In the genomic region with DNA sequence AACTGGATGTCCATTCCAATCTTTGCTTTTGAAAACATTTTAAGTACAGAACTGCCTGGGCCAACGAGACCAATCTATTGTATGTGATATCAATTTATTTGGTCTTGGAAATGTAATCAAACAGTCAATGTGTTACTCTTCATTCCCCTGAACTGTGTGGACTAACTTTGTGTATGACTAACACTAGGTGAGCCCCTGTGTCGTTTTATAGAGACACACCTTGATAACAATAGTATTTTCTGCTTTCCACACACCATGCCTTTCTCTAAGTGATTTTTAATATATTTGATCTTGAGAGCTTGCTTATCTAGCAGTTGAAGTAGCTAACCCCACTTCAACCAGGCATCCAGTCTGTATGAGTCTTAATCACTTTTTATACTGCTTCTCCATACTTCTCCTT, we compare ENCODE assay signal across 23 mouse cellular contexts.
DNase-seq lines count a peak whose midpoint lies in the region; ATAC-seq and TF ChIP-seq lines count a peak whose summit lies in the region.
"Had no signal": no experiment of that assay in that cellular context is flagged by ENCODE, and none has a peak within 500 bp of the region (broad histone marks: within the 10 kb centered on the region; RNA-seq: fewer than 3 reads in every experiment).

No protein-coding gene starts in this region.

- no peaks in the 10 kb centered on the region for H3K27me3 ChIP-seq in lung, embryonic 15.5 days
- no peaks in the 10 kb centered on the region for H3K27me3 ChIP-seq in lung, postnatal 0 days (replicated peaks; ENCODE audit: insufficient read depth, low read length)
- H3K27me3 ChIP-seq in stomach, embryonic 15.5 days (replicated peaks) = no peaks in the 10 kb centered on the region
- no peaks in the 10 kb centered on the region for H3K27me3 ChIP-seq in stomach, postnatal 0 days (ENCODE audit: control insufficient read depth, insufficient read depth, low read length)
- H3K27me3 ChIP-seq: embryonic facial prominence, embryonic 13.5 days; embryonic facial prominence, embryonic 15.5 days; forebrain, embryonic 12.5 days had no signal

- H3K4me1 ChIP-seq in lung, embryonic 15.5 days = peaks cover 12% of the 10 kb centered on the region
- H3K4me1 ChIP-seq in lung, postnatal 0 days (ENCODE audit: insufficient read depth, low read depth, low read length) = no peaks in the 10 kb centered on the region; the same call in 1 of the 2 replicates
- H3K4me1 ChIP-seq in stomach, embryonic 15.5 days = no peaks in the 10 kb centered on the region
- no peaks in the 10 kb centered on the region for H3K4me1 ChIP-seq in stomach, postnatal 0 days (replicated peaks; ENCODE audit: control insufficient read depth, insufficient read depth)
- H3K4me1 ChIP-seq: embryonic facial prominence, embryonic 13.5 days; embryonic facial prominence, embryonic 15.5 days; forebrain, embryonic 10.5 days; forebrain, embryonic 12.5 days had no signal

- no peak overlapping the region for H3K9ac ChIP-seq in lung, embryonic 15.5 days
- no peak overlapping the region for H3K9ac ChIP-seq in lung, postnatal 0 days (replicated peaks; ENCODE audit: low read depth)
- H3K9ac ChIP-seq in stomach, embryonic 15.5 days = no peak overlapping the region
- H3K9ac ChIP-seq in stomach, postnatal 0 days (ENCODE audit: low read length) = no peak overlapping the region
- H3K9ac ChIP-seq: embryonic facial prominence, embryonic 13.5 days; embryonic facial prominence, embryonic 15.5 days; forebrain, embryonic 12.5 days had no signal

- ATAC-seq in lung, embryonic 15.5 days (ENCODE audit: borderline replicate concordance, extremely low read depth, low FRiP score, low TSS enrichment) = no peak
- peak; percentile 25 for ATAC-seq in lung, postnatal 0 days
- ATAC-seq in stomach, embryonic 15.5 days (ENCODE audit: insufficient read depth, low FRiP score, low read depth) = peak; percentile 56
- peak; percentile 92 for ATAC-seq in stomach, postnatal 0 days (ENCODE audit: low FRiP score, low TSS enrichment)
- ATAC-seq: forebrain, embryonic 14.5 days; forebrain, embryonic 16.5 days had no signal

- H3K27ac ChIP-seq in lung, embryonic 15.5 days = peak overlapping the region; percentile 84
- H3K27ac ChIP-seq in lung, postnatal 0 days (ENCODE audit: low read length) = 0 out of 2 replicates have a peak overlapping the region, but pooled peaks have one; percentile 38
- peak overlapping the region; percentile 74 for H3K27ac ChIP-seq in stomach, embryonic 15.5 days
- H3K27ac ChIP-seq in stomach, postnatal 0 days (replicated peaks) = no peak overlapping the region
- H3K27ac ChIP-seq: embryonic facial prominence, embryonic 15.5 days; forebrain, embryonic 10.5 days; forebrain, embryonic 12.5 days had no signal

- DNase-seq in lung, postnatal 36 days = no peak
- DNase-seq in lung, postnatal 0 days (ENCODE audit: low spot score) = peak; percentile 25
- DNase-seq in lung, postnatal 10 days = no peak
- DNase-seq in stomach, postnatal 0 days (ENCODE audit: low spot score) = no peak
- DNase-seq in adrenal gland, adult (ENCODE audit: inconsistent age in 2 of 2, low spot score in 1 of 2) = no peak
- no peak for DNase-seq in embryo, embryonic 9.5 days (ENCODE audit: extremely low spot score)
- DNase-seq: adrenal gland, adult 8-10 months; adrenal gland, postnatal 14 days; adrenal gland, postnatal 36 days; cerebellum, adult 11-12 months; cerebellum, adult 2 months; cerebellum, adult 9-10 months; cerebellum, postnatal 10 days; cerebellum, postnatal 25 days had no signal

- WGBS in lung, embryonic 15.5 days = 56% methylated on average over 2 of the region's 2 CpGs
- WGBS in lung, postnatal 0 days = 47% methylated on average over 2 of the region's 2 CpGs
- 51% methylated on average over 2 of the region's 2 CpGs for WGBS in stomach, embryonic 15.5 days
- WGBS in stomach, postnatal 0 days = 55% methylated on average over 2 of the region's 2 CpGs

- TF ChIP-seq CTCF in lung, postnatal 0 days (IDR thresholded peaks at IDR 0.05) = no peak
- no peak for TF ChIP-seq CTCF in stomach, postnatal 0 days (IDR thresholded peaks at IDR 0.05; ENCODE audit: low read depth)

- no peaks in the 10 kb centered on the region for H3K36me3 ChIP-seq in lung, embryonic 15.5 days
- no peaks in the 10 kb centered on the region for H3K36me3 ChIP-seq in lung, postnatal 0 days (ENCODE audit: insufficient read depth, low read length)
- no peaks in the 10 kb centered on the region for H3K36me3 ChIP-seq in stomach, embryonic 15.5 days
- no peaks in the 10 kb centered on the region for H3K36me3 ChIP-seq in stomach, postnatal 0 days (ENCODE audit: control insufficient read depth, insufficient read depth, low read length)
- H3K36me3 ChIP-seq: embryonic facial prominence, embryonic 13.5 days; embryonic facial prominence, embryonic 15.5 days; forebrain, embryonic 10.5 days; forebrain, embryonic 12.5 days had no signal

- no peaks in the 10 kb centered on the region for H3K9me3 ChIP-seq in lung, embryonic 15.5 days
- no peaks in the 10 kb centered on the region for H3K9me3 ChIP-seq in lung, postnatal 0 days (ENCODE audit: low read length)
- H3K9me3 ChIP-seq in stomach, embryonic 15.5 days = no peaks in the 10 kb centered on the region
- H3K9me3 ChIP-seq in stomach, postnatal 0 days (ENCODE audit: control insufficient read depth, low read length) = no peaks in the 10 kb centered on the region
- H3K9me3 ChIP-seq: embryonic facial prominence, embryonic 13.5 days; embryonic facial prominence, embryonic 15.5 days; forebrain, embryonic 10.5 days; forebrain, embryonic 12.5 days had no signal

- no peak for TF ChIP-seq EP300 in lung, postnatal 0 days (IDR thresholded peaks at IDR 0.05)
- TF ChIP-seq EP300 in stomach, postnatal 0 days (optimal IDR thresholded peaks at IDR 0.05) = no peak

- no peak overlapping the region for H3K4me2 ChIP-seq in lung, embryonic 15.5 days
- H3K4me2 ChIP-seq in lung, postnatal 0 days (replicated peaks; ENCODE audit: low read depth, low read length) = no peak overlapping the region
- H3K4me2 ChIP-seq in stomach, embryonic 15.5 days = no peak overlapping the region
- no peak overlapping the region for H3K4me2 ChIP-seq in stomach, postnatal 0 days (replicated peaks; ENCODE audit: low read depth)
- H3K4me2 ChIP-seq: embryonic facial prominence, embryonic 13.5 days; embryonic facial prominence, embryonic 15.5 days; forebrain, embryonic 12.5 days had no signal

- no peak overlapping the region for H3K4me3 ChIP-seq in lung, embryonic 15.5 days
- no peak overlapping the region for H3K4me3 ChIP-seq in lung, postnatal 0 days (ENCODE audit: low read depth, low read length)
- no peak overlapping the region for H3K4me3 ChIP-seq in stomach, embryonic 15.5 days (replicated peaks)
- no peak overlapping the region for H3K4me3 ChIP-seq in stomach, postnatal 0 days (ENCODE audit: low read depth, low read length)
- H3K4me3 ChIP-seq: embryonic facial prominence, embryonic 13.5 days; embryonic facial prominence, embryonic 15.5 days; erythroblast, embryonic 14.5 days; forebrain, embryonic 10.5 days; forebrain, embryonic 12.5 days had no signal
